Mouse (Mus musculus): Measurements from ENCODE around the gene Dmp1.

Gene Dmp1

GRCm38 (mm10) chr5:104261908-104262461, 59.6 kb downstream of the Dmp1 start:
- no peak for DNase-seq (ENCODE audit: low read depth)

- DNase-seq (ENCODE audit: low read depth) = no peak
These were observed 60.8 kb downstream of the Dmp1 start for GRCm38 (mm10) chr5:104263014-104263776.
